Mouse (Mus musculus) myocyte (in vitro differentiated cells): ENCODE measurements around the gene Scn2a.

Experiments used
- MYOD1 ChIP-seq, 3 experiments: IDR thresholded peaks; one replicate each; pipeline ENCODE4 v1.6.1; 2011; ENCODE audit warnings: control low read depth in 2 of 3, low read depth in 2 of 3, mild to moderate bottlenecking in 2 of 3, moderate library complexity in 1 of 3; ENCODE audit not compliant: insufficient read length in 2 of 3, control insufficient read depth in 1 of 3
- POLR2A ChIP-seq: IDR thresholded peaks from one replicate; pipeline ENCODE4 v1.6.1; 2011; ENCODE audit warnings: low read depth, mild to moderate bottlenecking, control low read depth, moderate library complexity; ENCODE audit not compliant: insufficient read length

- no peak for TF ChIP-seq POLR2A
- TF ChIP-seq MYOD1 (IDR thresholded peaks at IDR 0.05; ENCODE audit: control insufficient read depth in 1 of 3, insufficient read length in 2 of 3, low read depth in 2 of 3): no peak
Observed at GRCm38 (mm10) chr2:65782442-65782841, 161.9 kb downstream of the Scn2a start.
